Mouse (Mus musculus) neural tube, embryonic 12.5 days (tissue): ENCODE measurements at regions not wholly inside any gene's neighbourhood (a gene's known extent, or its start where the extent isn't known, plus 50 kb on each side); places are given as distances from the start of the nearest gene placed in this dataset.

ENCODE experiments used
- ATAC-seq: fragments of 200-750 bp; cut with Nextera tagmentation; 2 replicates; pipeline ENCODE4 v1.8.0; 2017; ENCODE audit warnings: low read depth, mild to moderate bottlenecking, moderate TSS enrichment, moderate library complexity; ENCODE audit not compliant: low FRiP score
- H3K27ac ChIP-seq: fragments of 300-500 bp; sonication (generic); 2 replicates; pipeline ENCODE4 v1.5.1; 2016
- H3K27me3 ChIP-seq: fragments of 300-500 bp; sonication (generic); replicated peaks from 2 replicates; pipeline ENCODE4 v1.6.1; 2016; ENCODE audit warnings: mild to moderate bottlenecking
- H3K36me3 ChIP-seq: fragments of 300-500 bp; sonication (generic); 2 replicates; pipeline ENCODE4 v1.6.1; 2016; ENCODE audit warnings: mild to moderate bottlenecking
- H3K4me1 ChIP-seq: fragments of 300-500 bp; sonication (generic); 2 replicates; pipeline ENCODE4 v1.6.1; 2016
- H3K4me2 ChIP-seq: fragments of 300-500 bp; sonication (generic); replicated peaks from 2 replicates; pipeline ENCODE4 v1.6.1; 2016; ENCODE audit warnings: mild to moderate bottlenecking
- H3K4me3 ChIP-seq: fragments of 300-500 bp; sonication (generic); 2 replicates; pipeline ENCODE4 v1.5.1; 2016
- H3K9ac ChIP-seq: fragments of 300-500 bp; sonication (generic); 2 replicates; pipeline ENCODE4 v1.6.1; 2016; ENCODE audit warnings: mild to moderate bottlenecking
- H3K9me3 ChIP-seq: fragments of 300-500 bp; sonication (generic); 2 replicates; pipeline ENCODE4 v1.6.1; 2016; ENCODE audit warnings: mild to moderate bottlenecking
- WGBS: fragments of 180-500 bp; shearing (Covaris S2); methylation state at CpG from one replicate; pipeline ENCODE4 v1.1.7; 2016; 5-methylcytosine and 5-hydroxymethylcytosine counted together

GRCm38 (mm10) chr8:34732808-34733207 lies 621.3 kb upstream of the Gm10131 start:
- no peak for ATAC-seq
- Histone ChIP-seq H3K4me3 (no peak overlapping the region), H3K27ac (no peak overlapping the region), H3K27me3 (no peaks in the 10 kb centered on the region), H3K9me3 (no peaks in the 10 kb centered on the region), H3K36me3 (no peaks in the 10 kb centered on the region), H3K9ac (no peak overlapping the region), H3K4me2 (no peak overlapping the region), H3K4me1 (peaks cover 11% of the 10 kb centered on the region; the same call in 1 of the 2 replicates)
- 20% methylated on average over 2 of the region's 2 CpGs for WGBS

- no peak overlapping the region for H3K4me3 ChIP-seq
- no peaks in the 10 kb centered on the region for H3K27me3 ChIP-seq
- no peak overlapping the region for H3K9ac ChIP-seq
- no peak overlapping the region for H3K4me2 ChIP-seq
- H3K27ac ChIP-seq, result no peak overlapping the region
- WGBS, result 19% methylated on average over 1 of the region's 1 CpGs
- H3K4me1 ChIP-seq, result peaks cover 11% of the 10 kb centered on the region; the same call in 1 of the 2 replicates
- no peak for ATAC-seq
- no peaks in the 10 kb centered on the region for H3K9me3 ChIP-seq
- no peaks in the 10 kb centered on the region for H3K36me3 ChIP-seq
These were observed 620.8 kb upstream of the Gm10131 start for GRCm38 (mm10) chr8:34732362-34732761.

GRCm38 (mm10) chr8:34731096-34731999 lies 619.8 kb upstream of the Gm10131 start:
- peak; percentile 50; the same call in 1 of the 2 replicates for ATAC-seq

GRCm38 (mm10) chr8:34729585-34729984 lies 618.0 kb upstream of the Gm10131 start:
- no peak for ATAC-seq
- Histone ChIP-seq H3K27me3 (no peaks in the 10 kb centered on the region), H3K9me3 (no peaks in the 10 kb centered on the region), H3K4me1 (peaks cover 11% of the 10 kb centered on the region; the same call in 1 of the 2 replicates), H3K27ac (no peak overlapping the region), H3K36me3 (no peaks in the 10 kb centered on the region), H3K9ac (no peak overlapping the region), H3K4me2 (no peak overlapping the region), H3K4me3 (no peak overlapping the region)
- 84% methylated on average over 7 of the region's 7 CpGs for WGBS

More at GRCm38 (mm10) chr8:34731096-34731999, 619.8 kb upstream of the Gm10131 start:
- Histone ChIP-seq H3K4me1 (peaks cover 11% of the 10 kb centered on the region; the same call in 1 of the 2 replicates), H3K36me3 (no peaks in the 10 kb centered on the region), H3K9ac (no peak overlapping the region), H3K4me2 (peak overlapping the region; percentile 36; the same call in 1 of the 2 replicates), H3K9me3 (no peaks in the 10 kb centered on the region), H3K27ac (no peak overlapping the region), H3K27me3 (no peaks in the 10 kb centered on the region), H3K4me3 (no peak overlapping the region)
- WGBS, result 32% methylated on average over 12 of the region's 12 CpGs

GRCm38 (mm10) chr8:34727699-34728098 lies 616.2 kb upstream of the Gm10131 start:
- H3K4me2 ChIP-seq, result no peak overlapping the region
- H3K27ac ChIP-seq, result no peak overlapping the region
- no peak overlapping the region for H3K9ac ChIP-seq
- no peaks in the 10 kb centered on the region for H3K27me3 ChIP-seq
- H3K9me3 ChIP-seq, result no peaks in the 10 kb centered on the region
- 62% methylated on average over 8 of the region's 8 CpGs for WGBS
- ATAC-seq, result no peak
- H3K36me3 ChIP-seq, result no peaks in the 10 kb centered on the region
- no peak overlapping the region for H3K4me3 ChIP-seq
- H3K4me1 ChIP-seq, result 0 out of 2 replicates have a peak, but pooled peaks cover 4% of the 10 kb centered on the region

GRCm38 (mm10) chr8:34726145-34726767 lies 614.7 kb upstream of the Gm10131 start:
- no peaks in the 10 kb centered on the region for H3K36me3 ChIP-seq
- H3K4me2 ChIP-seq, result no peak overlapping the region
- no peak overlapping the region for H3K4me3 ChIP-seq
- ATAC-seq, result no peak
- H3K27me3 ChIP-seq, result no peaks in the 10 kb centered on the region
- WGBS, result 71% methylated on average over 10 of the region's 10 CpGs
- H3K4me1 ChIP-seq, result no peaks in the 10 kb centered on the region
- H3K9me3 ChIP-seq, result no peaks in the 10 kb centered on the region
- H3K9ac ChIP-seq, result no peak overlapping the region
- no peak overlapping the region for H3K27ac ChIP-seq

GRCm38 (mm10) chr8:34725546-34725945 lies 614.0 kb upstream of the Gm10131 start:
- no peak for ATAC-seq
- Histone ChIP-seq H3K36me3 (no peaks in the 10 kb centered on the region), H3K4me2 (no peak overlapping the region), H3K27me3 (no peaks in the 10 kb centered on the region), H3K9me3 (no peaks in the 10 kb centered on the region), H3K4me3 (no peak overlapping the region), H3K27ac (no peak overlapping the region), H3K9ac (no peak overlapping the region), H3K4me1 (no peaks in the 10 kb centered on the region)
- WGBS, result 86% methylated on average over 4 of the region's 4 CpGs

- 80% methylated on average over 23 of the region's 23 CpGs for WGBS
These were observed 598.6 kb upstream of the Gm10131 start for GRCm38 (mm10) chr8:34709911-34710733.

GRCm38 (mm10) chr8:34709316-34709715 lies 597.8 kb upstream of the Gm10131 start:
- no peak overlapping the region for H3K4me2 ChIP-seq
- H3K4me1 ChIP-seq, result no peaks in the 10 kb centered on the region
- ATAC-seq, result no peak
- no peaks in the 10 kb centered on the region for H3K36me3 ChIP-seq
- H3K27me3 ChIP-seq, result no peaks in the 10 kb centered on the region
- no peak overlapping the region for H3K9ac ChIP-seq
- no peaks in the 10 kb centered on the region for H3K9me3 ChIP-seq
- no peak overlapping the region for H3K27ac ChIP-seq
- no peak overlapping the region for H3K4me3 ChIP-seq
- 69% methylated on average over 11 of the region's 11 CpGs for WGBS

More at GRCm38 (mm10) chr8:34709911-34710733, 598.6 kb upstream of the Gm10131 start:
- ATAC-seq, result no peak
- H3K36me3 ChIP-seq, result no peaks in the 10 kb centered on the region
- no peak overlapping the region for H3K9ac ChIP-seq
- H3K4me1 ChIP-seq, result no peaks in the 10 kb centered on the region
- no peak overlapping the region for H3K4me3 ChIP-seq
- no peaks in the 10 kb centered on the region for H3K27me3 ChIP-seq
- H3K4me2 ChIP-seq, result no peak overlapping the region
- H3K9me3 ChIP-seq, result no peaks in the 10 kb centered on the region
- no peak overlapping the region for H3K27ac ChIP-seq

GRCm38 (mm10) chr8:34703351-34703750 lies 591.8 kb upstream of the Gm10131 start:
- Histone ChIP-seq H3K36me3 (no peaks in the 10 kb centered on the region), H3K4me2 (no peak overlapping the region), H3K4me1 (peaks cover 4% of the 10 kb centered on the region; the same call in 1 of the 2 replicates), H3K27ac (no peak overlapping the region), H3K27me3 (no peaks in the 10 kb centered on the region), H3K4me3 (no peak overlapping the region), H3K9me3 (no peaks in the 10 kb centered on the region), H3K9ac (no peak overlapping the region)
- no peak for ATAC-seq
- 18% methylated on average over 8 of the region's 8 CpGs for whole genome bisulfite sequencing

GRCm38 (mm10) chr8:34702806-34703205 lies 591.3 kb upstream of the Gm10131 start:
- 84% methylated on average over 2 of the region's 2 CpGs for WGBS
- Histone ChIP-seq H3K9me3 (no peaks in the 10 kb centered on the region), H3K4me1 (peaks cover 4% of the 10 kb centered on the region; the same call in 1 of the 2 replicates), H3K4me2 (no peak overlapping the region), H3K27me3 (no peaks in the 10 kb centered on the region), H3K27ac (no peak overlapping the region), H3K9ac (no peak overlapping the region), H3K4me3 (no peak overlapping the region), H3K36me3 (no peaks in the 10 kb centered on the region)
- no peak for ATAC-seq

GRCm38 (mm10) chr8:34699015-34699414 lies 587.5 kb upstream of the Gm10131 start:
- no peak overlapping the region for H3K27ac ChIP-seq
- H3K4me2 ChIP-seq, result no peak overlapping the region
- no peak for ATAC-seq
- no peaks in the 10 kb centered on the region for H3K27me3 ChIP-seq
- no peaks in the 10 kb centered on the region for H3K36me3 ChIP-seq
- peaks cover 4% of the 10 kb centered on the region; the same call in 1 of the 2 replicates for H3K4me1 ChIP-seq
- no peak overlapping the region for H3K9ac ChIP-seq
- 84% methylated on average over 4 of the region's 4 CpGs for WGBS
- H3K4me3 ChIP-seq, result no peak overlapping the region
- H3K9me3 ChIP-seq, result no peaks in the 10 kb centered on the region
